Mouse (Mus musculus) kidney, embryonic 16.5 days (tissue): ENCODE data around the gene Brms1. TPM values are rescaled to one million over a fixed set of nuclear protein-coding genes. Genes with fewer than 3 reads are reported as not detected.

Experiments used
- ATAC-seq: fragments of 200-750 bp; cut with Nextera tagmentation; 2 replicates; pipeline ENCODE4 v1.8.0; 2017; ENCODE audit warnings: moderate TSS enrichment; ENCODE audit not compliant: low FRiP score, low TSS enrichment
- H3K27ac ChIP-seq: fragments of 300-500 bp; sonication (generic); 2 replicates; pipeline ENCODE4 v1.5.1; 2014; ENCODE audit warnings: low read length
- H3K27me3 ChIP-seq: fragments of 300-500 bp; sonication (generic); 2 replicates; pipeline ENCODE4 v1.6.1; 2014; ENCODE audit warnings: low read length, control low read depth, mixed read lengths; ENCODE audit not compliant: insufficient read depth
- H3K36me3 ChIP-seq: fragments of 300-500 bp; sonication (generic); 2 replicates; pipeline ENCODE4 v1.6.1; 2014; ENCODE audit warnings: low read length, control low read depth, mixed read lengths; ENCODE audit not compliant: insufficient read depth
- H3K4me1 ChIP-seq: fragments of 300-500 bp; sonication (generic); 2 replicates; pipeline ENCODE4 v1.6.1; 2014; ENCODE audit warnings: low read length, control low read depth, mixed read lengths; ENCODE audit not compliant: insufficient read depth
- H3K4me2 ChIP-seq: fragments of 300-500 bp; sonication (generic); replicated peaks from 2 replicates; pipeline ENCODE4 v1.6.1; 2014; ENCODE audit warnings: low read depth, low read length
- H3K4me3 ChIP-seq: fragments of 300-500 bp; sonication (generic); 2 replicates; pipeline ENCODE4 v1.5.1; 2014; ENCODE audit warnings: mild to moderate bottlenecking, low read length
- H3K9ac ChIP-seq: fragments of 300-500 bp; sonication (generic); replicated peaks from 2 replicates; pipeline ENCODE4 v1.6.1; 2014; ENCODE audit warnings: low read length
- H3K9me3 ChIP-seq: fragments of 300-500 bp; sonication (generic); 2 replicates; pipeline ENCODE4 v1.6.1; 2016; ENCODE audit warnings: low read length, control low read depth
- WGBS: fragments of 180-500 bp; shearing (Covaris S2); extraction: QIAGEN DNeasy Blood & Tissue Kit; methylation state at CpG from one replicate; pipeline ENCODE4 v1.1.7; 2014; 5-methylcytosine and 5-hydroxymethylcytosine counted together
- polyA plus RNA-seq: library from polyadenylated mRNA; unstranded; fragments of >200 nt; fragmentation: Nextera tagmentation; extraction: Ambion mirVana; gene quantifications from 2 replicates; pipeline ENCODE4 v1.2.1, GENCODE M21; 2015

Brms1 gene
- polyA plus RNA-seq, 1 experiment from 2014 or later, result 53.1 TPM

DNA sequence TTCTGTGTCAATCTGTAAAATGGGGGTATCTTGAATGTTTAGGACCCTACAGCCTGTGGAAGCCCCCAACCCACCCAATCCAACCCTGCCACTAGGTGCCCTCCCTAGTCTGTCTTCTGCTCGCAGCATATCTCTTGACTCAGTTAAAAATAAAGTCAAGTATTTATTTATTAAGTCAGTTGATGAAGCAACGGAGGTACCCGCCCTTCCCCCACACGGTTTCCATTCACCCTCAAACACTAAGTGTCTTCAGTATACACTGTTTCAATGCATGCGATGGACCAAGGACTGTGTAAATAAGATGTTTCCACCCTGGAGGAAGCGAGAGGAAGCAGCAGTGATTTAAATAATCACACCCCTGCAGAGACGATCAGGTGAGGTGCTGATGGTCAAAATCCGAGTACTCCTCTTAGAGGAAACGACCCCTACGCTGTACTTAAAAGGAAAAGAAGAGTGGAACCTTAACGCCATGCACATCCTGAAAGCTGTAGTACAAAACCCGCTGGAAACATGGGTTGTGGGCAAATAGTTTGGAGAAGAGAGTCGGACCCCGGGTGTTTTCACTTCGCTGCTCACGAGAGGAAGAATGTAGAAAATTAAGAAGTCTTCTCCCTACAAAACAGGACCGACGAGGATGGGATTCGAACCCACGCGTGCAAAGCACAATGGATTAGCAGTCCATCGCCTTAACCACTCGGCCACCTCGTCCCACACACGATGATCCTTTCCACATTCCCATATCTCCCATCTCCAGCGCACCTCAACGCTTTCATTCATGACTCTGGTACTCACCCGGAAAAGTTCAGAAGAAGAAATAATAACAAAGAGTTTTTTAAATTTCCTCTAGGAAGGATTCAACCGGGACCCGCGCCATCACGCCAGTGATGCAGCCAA lies 3.2 kb upstream of the Brms1 start:
- H3K27me3 ChIP-seq, result no peaks in the 10 kb centered on the region
- H3K9me3 ChIP-seq, result no peaks in the 10 kb centered on the region
- peaks cover 23% of the 10 kb centered on the region for H3K4me1 ChIP-seq
- H3K36me3 ChIP-seq, result no peaks in the 10 kb centered on the region
- H3K4me2 ChIP-seq, result peak overlapping the region; percentile 86
- peak overlapping the region; percentile 89 for H3K4me3 ChIP-seq
- H3K27ac ChIP-seq, result peak overlapping the region; percentile 79
- WGBS, result 4% methylated on average over 32 of the region's 32 CpGs
- peak; percentile 25 for ATAC-seq
- peak overlapping the region; percentile 95 for H3K9ac ChIP-seq

DNA sequence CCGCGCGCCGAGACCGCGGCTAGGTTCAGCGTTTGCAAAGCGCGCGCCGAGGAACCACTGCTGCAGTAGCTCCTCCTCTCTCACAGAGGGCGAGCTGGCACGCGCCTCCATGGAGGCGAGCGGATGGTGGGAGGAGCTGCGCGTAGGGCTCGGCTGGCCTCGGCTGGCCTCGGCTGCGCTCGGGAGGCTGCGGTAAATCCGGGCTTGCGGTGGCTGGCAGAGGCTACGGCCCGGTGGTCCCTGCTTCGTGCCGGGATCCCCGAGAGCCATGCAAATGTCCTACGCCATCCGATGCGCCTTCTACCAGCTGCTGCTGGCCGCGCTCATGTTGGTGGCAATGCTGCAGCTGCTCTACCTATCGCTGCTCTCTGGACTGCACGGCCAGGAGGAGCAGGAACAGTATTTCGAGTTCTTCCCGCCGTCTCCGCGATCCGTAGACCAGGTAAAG lies 2.4 kb upstream of the Brms1 start, which contains the start of the genes B4gat1 and AC124502.3:
B4gat1 (plus strand) TSS at position 118 of the 448 bp plus-strand sequence.
AC124502.3 (plus strand) TSS at position 183 of the 448 bp plus-strand sequence.
- ATAC-seq, result peak; percentile 92
- under 1% methylated on average over 40 of the region's 44 CpGs for WGBS
- no peaks in the 10 kb centered on the region for H3K27me3 ChIP-seq
- peak within 1 kb of the TSS; percentile 95 for H3K9ac ChIP-seq
- peak within 1 kb of the TSS; percentile 79 for H3K27ac ChIP-seq
- no peaks in the 10 kb centered on the region for H3K36me3 ChIP-seq
- peaks cover 23% of the 10 kb centered on the region for H3K4me1 ChIP-seq
- H3K4me3 ChIP-seq, result peak within 1 kb of the TSS; percentile 89
- peak within 1 kb of the TSS; percentile 86 for H3K4me2 ChIP-seq
- H3K9me3 ChIP-seq, result no peaks in the 10 kb centered on the region

DNA sequence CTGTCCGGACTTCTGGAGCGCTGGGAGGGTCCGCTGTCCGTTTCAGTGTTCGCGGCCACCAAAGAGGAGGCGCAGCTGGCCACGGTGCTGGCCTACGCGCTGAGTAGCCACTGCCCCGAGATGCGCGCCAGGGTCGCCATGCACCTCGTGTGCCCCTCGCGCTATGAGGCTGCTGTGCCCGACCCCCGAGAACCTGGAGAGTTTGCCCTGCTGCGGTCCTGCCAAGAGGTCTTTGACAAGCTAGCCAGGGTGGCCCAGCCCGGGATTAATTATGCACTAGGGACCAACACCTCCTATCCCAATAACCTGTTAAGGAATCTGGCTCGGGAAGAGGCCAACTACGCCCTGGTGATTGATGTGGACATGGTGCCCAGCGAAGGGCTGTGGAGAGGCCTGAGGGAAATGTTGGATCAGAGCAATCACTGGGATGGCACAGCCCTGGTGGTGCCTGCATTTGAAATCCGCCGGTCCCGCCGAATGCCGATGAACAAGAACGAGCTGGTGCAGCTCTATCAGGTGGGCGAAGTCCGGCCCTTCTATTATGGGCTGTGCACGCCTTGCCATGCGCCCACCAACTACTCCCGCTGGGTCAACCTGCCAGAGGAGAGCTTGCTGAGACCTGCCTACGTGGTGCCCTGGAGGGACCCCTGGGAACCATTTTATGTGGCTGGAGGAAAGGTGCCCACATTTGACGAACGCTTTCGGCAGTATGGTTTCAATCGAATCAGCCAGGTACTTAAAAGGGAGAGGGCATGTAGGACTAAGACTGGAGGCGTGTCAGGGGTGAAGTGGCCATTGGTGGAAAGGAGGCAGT lies 1.6 kb upstream of the Brms1 start:
- peak; percentile 18 for ATAC-seq
- WGBS, result 11% methylated on average over 41 of the region's 41 CpGs

DNA sequence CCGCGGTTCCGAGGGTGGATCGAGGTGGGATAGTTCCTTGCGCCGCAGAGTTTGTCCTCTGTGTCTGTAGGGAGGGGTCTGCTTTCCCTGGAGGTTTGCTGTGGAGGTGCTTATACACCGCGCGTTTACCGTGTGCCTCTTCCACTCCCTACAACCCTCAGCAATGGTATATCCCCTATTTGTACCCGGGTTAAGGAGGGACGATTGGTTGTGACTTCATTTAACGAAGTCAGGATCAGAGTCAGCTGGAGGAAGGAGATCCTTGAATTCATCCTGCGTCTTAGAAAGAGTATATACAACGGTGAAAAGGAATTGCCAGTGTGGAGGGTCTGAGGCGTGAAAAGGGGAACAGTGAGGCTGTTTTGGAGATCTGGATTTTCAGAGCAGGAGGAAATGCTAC lies 434 bp downstream of the Brms1 start:
- peak overlapping the region; percentile 77 for H3K9ac ChIP-seq

More for the DNA sequence above, 1.6 kb upstream of the Brms1 start:
- Histone ChIP-seq H3K4me1 (peaks cover 23% of the 10 kb centered on the region), H3K9me3 (no peaks in the 10 kb centered on the region), H3K27ac (peak overlapping the region; percentile 79; the same call in 1 of the 2 replicates), H3K9ac (peak overlapping the region; percentile 95), H3K36me3 (peaks cover 4% of the 10 kb centered on the region; the same call in 1 of the 2 replicates), H3K27me3 (no peaks in the 10 kb centered on the region), H3K4me3 (peak overlapping the region; percentile 89), H3K4me2 (peak overlapping the region; percentile 86)

DNA sequence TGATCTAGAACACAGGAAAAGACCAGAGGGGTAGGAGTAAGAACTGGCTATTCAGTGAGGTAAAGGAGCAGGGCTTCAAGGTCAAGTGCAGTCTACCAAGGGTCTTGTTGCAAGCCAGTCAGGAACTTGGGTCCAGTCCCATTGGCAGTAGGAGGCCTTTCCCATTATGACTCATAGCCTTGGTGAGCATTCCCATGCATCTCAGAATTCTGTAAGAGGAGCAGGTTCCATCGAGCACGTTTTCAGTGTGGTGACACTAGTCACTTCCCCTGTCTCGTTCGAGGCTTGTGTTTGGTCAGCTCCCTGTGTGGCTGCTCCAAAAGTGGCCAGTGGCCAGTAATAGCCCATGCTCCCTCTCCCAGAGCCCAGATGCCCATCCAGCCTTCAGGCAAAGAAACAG lies 4.4 kb downstream of the Brms1 start:
- H3K4me3 ChIP-seq, result no peak overlapping the region
- H3K9ac ChIP-seq, result no peak overlapping the region
- peaks cover 22% of the 10 kb centered on the region for H3K4me1 ChIP-seq
- peaks cover 13% of the 10 kb centered on the region; the same call in 1 of the 2 replicates for H3K36me3 ChIP-seq
- H3K27ac ChIP-seq, result no peak overlapping the region
- H3K4me2 ChIP-seq, result no peak overlapping the region
- no peaks in the 10 kb centered on the region for H3K27me3 ChIP-seq
- no peak for ATAC-seq
- H3K9me3 ChIP-seq, result no peaks in the 10 kb centered on the region
- 82% methylated on average over 4 of the region's 4 CpGs for WGBS

More for the DNA sequence above, 434 bp downstream of the Brms1 start:
- peak overlapping the region; percentile 89 for H3K4me3 ChIP-seq
- H3K36me3 ChIP-seq, result peaks cover 4% of the 10 kb centered on the region; the same call in 1 of the 2 replicates
- H3K27me3 ChIP-seq, result no peaks in the 10 kb centered on the region
- peaks cover 23% of the 10 kb centered on the region for H3K4me1 ChIP-seq
- peak overlapping the region; percentile 86 for H3K4me2 ChIP-seq
- 3% methylated on average over 16 of the region's 16 CpGs for WGBS
- H3K9me3 ChIP-seq, result no peaks in the 10 kb centered on the region
- peak overlapping the region; percentile 76 for H3K27ac ChIP-seq
- ATAC-seq, result peak; percentile 7; the same call in 1 of the 2 replicates

DNA sequence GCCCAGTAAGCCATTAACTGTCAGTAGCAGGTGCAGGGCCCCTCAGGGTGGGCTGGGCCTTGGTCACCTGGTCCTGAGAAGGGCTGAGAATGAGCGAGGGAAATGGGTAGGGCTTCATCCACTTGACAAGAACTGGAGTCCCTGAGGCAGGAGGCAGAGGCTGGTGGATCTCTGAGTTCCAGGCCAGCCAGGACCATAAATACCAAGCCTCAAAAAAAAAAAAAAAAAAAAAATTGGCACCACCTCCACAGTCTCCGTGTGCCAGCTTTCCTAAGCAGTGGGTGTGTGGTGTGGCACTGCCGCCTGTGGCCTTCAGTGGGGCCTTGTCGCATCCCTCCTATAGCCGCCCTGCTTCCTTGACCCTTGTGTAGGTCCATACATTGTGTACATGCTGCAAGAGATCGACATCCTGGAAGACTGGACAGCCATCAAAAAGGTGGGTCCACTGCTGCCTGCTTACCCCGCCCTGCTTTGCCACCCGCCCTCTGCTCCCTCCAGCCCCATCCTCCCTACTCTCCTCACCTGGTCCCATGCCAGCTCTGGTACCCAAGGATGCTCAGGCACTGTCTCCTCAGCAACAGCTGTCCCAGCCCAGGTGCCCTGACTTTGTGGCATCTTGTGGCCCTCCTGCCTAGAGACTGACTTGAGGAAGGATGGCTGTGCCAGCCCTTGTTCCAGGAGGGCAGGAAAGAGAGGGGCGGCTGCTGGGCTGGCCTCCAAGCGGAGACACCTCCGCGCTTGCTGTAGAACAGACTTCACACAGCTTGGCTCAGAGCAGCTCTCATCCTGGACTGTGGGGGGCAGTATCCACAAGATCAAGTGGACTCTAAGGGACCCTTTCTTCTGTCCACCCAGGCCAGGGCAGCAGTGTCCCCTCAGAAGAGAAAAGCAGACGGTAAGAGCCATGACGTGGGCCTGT lies 7.2 kb downstream of the Brms1 start:
- 85% methylated on average over 14 of the region's 14 CpGs for WGBS
- Histone ChIP-seq H3K9me3 (no peaks in the 10 kb centered on the region), H3K36me3 (peaks cover 13% of the 10 kb centered on the region; the same call in 1 of the 2 replicates), H3K4me3 (no peak overlapping the region), H3K27ac (no peak overlapping the region), H3K4me2 (no peak overlapping the region), H3K4me1 (peaks cover 31% of the 10 kb centered on the region), H3K9ac (no peak overlapping the region), H3K27me3 (peaks cover 7% of the 10 kb centered on the region; the same call in 1 of the 2 replicates)
- no peak for ATAC-seq

DNA sequence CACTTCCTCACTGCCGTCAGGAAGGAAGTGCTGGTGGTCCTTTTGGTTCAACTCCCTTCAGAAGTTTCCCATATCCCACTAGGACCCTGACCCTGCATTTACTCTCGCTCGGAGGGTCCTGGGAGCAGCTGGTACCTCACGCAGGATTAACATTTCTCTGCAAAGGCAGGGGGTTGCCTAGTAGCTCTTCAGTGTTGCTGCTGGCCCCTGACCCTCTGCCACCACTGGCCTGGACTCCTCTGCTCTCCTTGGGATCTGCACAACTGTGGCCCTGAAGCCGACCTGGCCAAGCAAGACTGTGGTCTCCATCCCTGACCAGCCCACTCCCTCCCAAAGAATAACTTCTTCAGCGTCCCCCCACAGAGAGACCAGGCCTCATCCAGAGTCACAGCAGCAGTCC lies 8.2 kb downstream of the Brms1 start:
- H3K36me3 ChIP-seq, result peaks cover 9% of the 10 kb centered on the region; the same call in 1 of the 2 replicates
- H3K4me1 ChIP-seq, result peaks cover 31% of the 10 kb centered on the region
- H3K9me3 ChIP-seq, result no peaks in the 10 kb centered on the region
- WGBS, result 79% methylated on average over 6 of the region's 6 CpGs
- no peak overlapping the region for H3K9ac ChIP-seq
- H3K27me3 ChIP-seq, result peaks cover 7% of the 10 kb centered on the region; the same call in 1 of the 2 replicates
- H3K27ac ChIP-seq, result no peak overlapping the region
- no peak for ATAC-seq
- no peak overlapping the region for H3K4me2 ChIP-seq
- H3K4me3 ChIP-seq, result no peak overlapping the region

DNA sequence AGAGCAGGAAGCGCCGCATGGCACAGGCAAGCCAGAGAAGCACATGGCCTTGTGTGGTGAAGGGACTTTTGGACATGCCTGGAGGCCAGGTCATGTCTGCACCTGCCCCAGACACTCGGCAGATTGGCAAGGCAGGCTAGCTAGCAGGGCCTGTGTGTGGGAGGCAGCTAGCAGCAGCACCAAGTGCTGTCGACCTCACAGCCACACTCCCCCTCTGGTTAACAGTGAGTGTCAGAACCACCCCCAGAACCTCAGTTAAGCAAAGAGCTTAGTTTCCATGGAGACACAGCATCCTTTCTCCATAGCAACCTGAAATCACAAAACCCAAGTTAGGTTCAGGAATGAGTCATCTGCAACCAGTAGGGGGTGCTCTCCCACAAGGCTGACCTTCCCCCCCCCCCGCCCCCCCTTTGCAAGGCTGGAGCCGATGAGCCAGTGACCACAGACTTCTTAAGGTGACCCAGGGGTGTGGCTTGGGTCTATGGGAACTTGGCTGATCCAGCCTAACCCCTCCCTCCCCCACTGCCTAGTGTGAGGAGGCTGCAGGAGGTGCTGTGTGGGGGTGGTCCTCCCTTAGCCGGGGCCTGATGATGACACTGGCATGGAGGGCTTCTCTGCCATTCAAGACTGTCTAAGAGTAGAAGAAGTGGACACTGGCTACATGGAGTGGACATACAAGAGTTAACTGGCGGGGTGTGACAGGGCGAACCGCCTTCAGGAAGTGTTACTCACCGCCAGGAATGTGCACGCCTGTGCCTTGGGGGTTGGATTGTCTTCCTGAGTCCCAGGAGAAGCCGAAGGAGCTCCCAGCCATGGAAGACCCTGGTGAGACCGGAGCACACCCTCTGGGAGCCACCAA lies 9.1 kb downstream of the Brms1 start, which contains the start of gene Rin1:
Rin1 (plus strand) TSS at position 435 of the 859 bp plus-strand sequence.
- Histone ChIP-seq H3K9me3 (no peaks in the 10 kb centered on the region), H3K27me3 (peaks cover 7% of the 10 kb centered on the region; the same call in 1 of the 2 replicates), H3K4me3 (peak within 1 kb of the TSS; percentile 43), H3K9ac (peak within 1 kb of the TSS; percentile 51), H3K36me3 (peaks cover 9% of the 10 kb centered on the region; the same call in 1 of the 2 replicates), H3K4me1 (peaks cover 31% of the 10 kb centered on the region), H3K4me2 (peak within 1 kb of the TSS; percentile 46), H3K27ac (peak within 1 kb of the TSS; percentile 11; the same call in 1 of the 2 replicates)
- WGBS, result 14% methylated on average over 14 of the region's 14 CpGs
- peak; percentile 52 for ATAC-seq
